Mouse (Mus musculus): Measurements from ENCODE around the gene Mgst2. TPM values are rescaled to one million over a fixed set of nuclear protein-coding genes. Genes with fewer than 3 reads are reported as not detected.

Mgst2 gene
- polyA plus RNA-seq, 2 experiments = 2.8 to 19.0 TPM

GRCm38 (mm10) chr3:51651149-51651548, 9.0 kb upstream of the Mgst2 start:
- DNase-seq (ENCODE audit: low read depth in 3 of 3, low spot score in 3 of 3) (no peak), ATAC-seq (ENCODE audit: insufficient read depth) (no peak)
- no peaks in the 10 kb centered on the region for H3K9me3 ChIP-seq (ENCODE audit: control insufficient read depth, low read length)
- no peak overlapping the region for H3K9ac ChIP-seq (replicated peaks)
- no peak overlapping the region for H3K27ac ChIP-seq
- no peak for TF ChIP-seq CTCF (IDR thresholded peaks at IDR 0.05; ENCODE audit: low read depth)
- TF ChIP-seq EP300 (IDR thresholded peaks at IDR 0.05; ENCODE audit: low read depth) = no peak
- H3K27me3 ChIP-seq (ENCODE audit: control insufficient read depth, insufficient read depth, low read length) = no peaks in the 10 kb centered on the region
- H3K4me1 ChIP-seq (replicated peaks; ENCODE audit: control insufficient read depth in 2 of 2, insufficient read depth in 2 of 2, low read length in 1 of 2) = peaks cover 5 to 20% of the 10 kb centered on the region in 2 experiments; a peak in 3 of 4 replicates
- no peaks in the 10 kb centered on the region for H3K36me3 ChIP-seq (replicated peaks; ENCODE audit: control insufficient read depth, insufficient read depth, low read depth)
- WGBS (ENCODE audit: insufficient replicate concordance) = 58% methylated on average over 2 of the region's 2 CpGs
- no peak overlapping the region for H3K4me2 ChIP-seq (ENCODE audit: low read depth)
- H3K4me3 ChIP-seq (ENCODE audit: insufficient read depth in 1 of 2, low read depth in 2 of 2, low read length in 2 of 2) = no peak overlapping the region

- H3K27ac ChIP-seq = no peak overlapping the region
- no peaks in the 10 kb centered on the region for H3K36me3 ChIP-seq (replicated peaks; ENCODE audit: control insufficient read depth, insufficient read depth, low read depth)
- peak overlapping the region; percentile 61 for H3K9ac ChIP-seq (replicated peaks)
- no peaks in the 10 kb centered on the region for H3K27me3 ChIP-seq (ENCODE audit: control insufficient read depth, insufficient read depth, low read length)
- TF ChIP-seq EP300 (IDR thresholded peaks at IDR 0.05; ENCODE audit: low read depth) (0 out of 2 replicates have a peak, but pooled peaks have one; percentile 5), CTCF (IDR thresholded peaks at IDR 0.05; ENCODE audit: low read depth) (peak; percentile 88)
- DNase-seq (ENCODE audit: low read depth in 3 of 3, low spot score in 3 of 3) (peak; percentile 70 to 75 (median 74)), ATAC-seq (ENCODE audit: insufficient read depth) (peak; percentile 78)
- H3K4me3 ChIP-seq (ENCODE audit: insufficient read depth in 1 of 2, low read depth in 2 of 2, low read length in 2 of 2) = peak overlapping the region; percentile 24 to 25
- peak overlapping the region; percentile 53 for H3K4me2 ChIP-seq (ENCODE audit: low read depth)
- WGBS (ENCODE audit: insufficient replicate concordance) = 1% methylated on average over 9 of the region's 9 CpGs
- H3K9me3 ChIP-seq (ENCODE audit: control insufficient read depth, low read length) = no peaks in the 10 kb centered on the region
- peaks cover 5 to 14% of the 10 kb centered on the region in 2 experiments; a peak in 3 of 4 replicates for H3K4me1 ChIP-seq (replicated peaks; ENCODE audit: control insufficient read depth in 2 of 2, insufficient read depth in 2 of 2, low read length in 1 of 2)
Observed at GRCm38 (mm10) chr3:51652292-51652691, 7.9 kb upstream of the Mgst2 start.

GRCm38 (mm10) chr3:51652701-51653100, 7.5 kb upstream of the Mgst2 start:
- WGBS (ENCODE audit: insufficient replicate concordance) = 2% methylated on average over 9 of the region's 9 CpGs
- Histone ChIP-seq H3K9ac (replicated peaks) (peak overlapping the region; percentile 61), H3K9me3 (ENCODE audit: control insufficient read depth, low read length) (no peaks in the 10 kb centered on the region), H3K4me1 (replicated peaks; ENCODE audit: control insufficient read depth in 2 of 2, insufficient read depth in 2 of 2, low read length in 1 of 2) (peaks cover 5 to 14% of the 10 kb centered on the region in 2 experiments; a peak in 3 of 4 replicates), H3K4me2 (ENCODE audit: low read depth) (peak overlapping the region; percentile 53), H3K27me3 (ENCODE audit: control insufficient read depth, insufficient read depth, low read length) (no peaks in the 10 kb centered on the region), H3K27ac (no peak overlapping the region), H3K4me3 (ENCODE audit: insufficient read depth in 1 of 2, low read depth in 2 of 2, low read length in 2 of 2) (peak overlapping the region; percentile 24 to 25), H3K36me3 (replicated peaks; ENCODE audit: control insufficient read depth, insufficient read depth, low read depth) (no peaks in the 10 kb centered on the region)
- ATAC-seq (ENCODE audit: insufficient read depth) (peak; percentile 76), DNase-seq (ENCODE audit: low read depth in 3 of 3, low spot score in 3 of 3) (no peak)
- TF ChIP-seq CTCF (IDR thresholded peaks at IDR 0.05; ENCODE audit: low read depth) (no peak), EP300 (IDR thresholded peaks at IDR 0.05; ENCODE audit: low read depth) (0 out of 2 replicates have a peak, but pooled peaks have one; percentile 1)

- Histone ChIP-seq H3K27me3 (ENCODE audit: control insufficient read depth, insufficient read depth, low read length) (no peaks in the 10 kb centered on the region), H3K27ac (no peak overlapping the region), H3K9ac (replicated peaks) (no peak overlapping the region), H3K9me3 (ENCODE audit: control insufficient read depth, low read length) (no peaks in the 10 kb centered on the region), H3K4me2 (ENCODE audit: low read depth) (no peak overlapping the region), H3K4me3 (ENCODE audit: insufficient read depth in 1 of 2, low read depth in 2 of 2, low read length in 2 of 2) (no peak overlapping the region), H3K36me3 (replicated peaks; ENCODE audit: control insufficient read depth, insufficient read depth, low read depth) (no peaks in the 10 kb centered on the region), H3K4me1 (replicated peaks; ENCODE audit: control insufficient read depth in 2 of 2, insufficient read depth in 2 of 2, low read length in 1 of 2) (peaks cover 5 to 14% of the 10 kb centered on the region in 2 experiments; a peak in 3 of 4 replicates)
- ATAC-seq (ENCODE audit: insufficient read depth) = no peak
- 25% methylated on average over 6 of the region's 6 CpGs for WGBS (ENCODE audit: insufficient replicate concordance)
- no peak for TF ChIP-seq CTCF (IDR thresholded peaks at IDR 0.05; ENCODE audit: low read depth)
- no peak for TF ChIP-seq EP300 (IDR thresholded peaks at IDR 0.05; ENCODE audit: low read depth)
- no peak for DNase-seq (ENCODE audit: low read depth in 3 of 3, low spot score in 3 of 3)
Observed at GRCm38 (mm10) chr3:51654303-51655055, 5.7 kb upstream of the Mgst2 start.

- WGBS (ENCODE audit: insufficient replicate concordance) = 74% methylated on average over 5 of the region's 5 CpGs
- no peak for DNase-seq (ENCODE audit: low read depth in 3 of 3, low spot score in 3 of 3)
- Histone ChIP-seq H3K27me3 (ENCODE audit: control insufficient read depth, insufficient read depth, low read length) (no peaks in the 10 kb centered on the region), H3K36me3 (replicated peaks; ENCODE audit: control insufficient read depth, insufficient read depth, low read depth) (no peaks in the 10 kb centered on the region), H3K4me1 (replicated peaks; ENCODE audit: control insufficient read depth in 2 of 2, insufficient read depth in 2 of 2, low read length in 1 of 2) (peaks cover 16 to 31% of the 10 kb centered on the region in 2 experiments), H3K27ac (no peak overlapping the region), H3K9ac (replicated peaks) (no peak overlapping the region), H3K4me3 (ENCODE audit: insufficient read depth in 1 of 2, low read depth in 2 of 2, low read length in 2 of 2) (no peak overlapping the region), H3K9me3 (ENCODE audit: control insufficient read depth, low read length) (no peaks in the 10 kb centered on the region), H3K4me2 (ENCODE audit: low read depth) (no peak overlapping the region)
- TF ChIP-seq CTCF (IDR thresholded peaks at IDR 0.05; ENCODE audit: low read depth) (no peak), EP300 (IDR thresholded peaks at IDR 0.05; ENCODE audit: low read depth) (no peak)
- no peak for ATAC-seq (ENCODE audit: insufficient read depth)
Observed at GRCm38 (mm10) chr3:51659415-51659814, 745 bp upstream of the Mgst2 start.

Measured in liver, embryonic 14.5 days (tissue).